Mouse (Mus musculus): ENCODE results near the gene Krt78. TPM values are rescaled to one million over a fixed set of nuclear protein-coding genes. Genes with fewer than 3 reads are reported as not detected.

Gene Krt78
- polyA plus RNA-seq, 1 experiment = 32.9 TPM

GRCm38 (mm10) chr15:101904849-101905248 is 49.2 kb downstream of the Krt78 start:
- 81% methylated on average over 5 of the region's 5 CpGs for WGBS
- Histone ChIP-seq H3K4me3 (replicated peaks; ENCODE audit: extremely low read depth, low read depth, low read length) (no peak overlapping the region), H3K4me1 (ENCODE audit: control insufficient read depth, insufficient read depth, low read length) (no peaks in the 10 kb centered on the region)
- TF ChIP-seq CTCF (IDR thresholded peaks at IDR 0.05; ENCODE audit: insufficient read depth, low read length) = no peak
- no peak for DNase-seq

- WGBS = 51% methylated on average over 12 of the region's 12 CpGs
- DNase-seq = no peak
- Histone ChIP-seq H3K4me1 (ENCODE audit: control insufficient read depth, insufficient read depth, low read length) (no peaks in the 10 kb centered on the region), H3K4me3 (replicated peaks; ENCODE audit: extremely low read depth, low read depth, low read length) (no peak overlapping the region)
- TF ChIP-seq POLR2A (IDR thresholded peaks at IDR 0.05; ENCODE audit: borderline replicate concordance, extremely low read depth, low read depth, low read length) (no peak), CTCF (IDR thresholded peaks at IDR 0.05; ENCODE audit: insufficient read depth, low read length) (no peak)
Measured at GRCm38 (mm10) chr15:101902171-101903149, 51.6 kb downstream of the Krt78 start.

Other genes with a start within 250 kb of the Krt78 start
- gene Krt5, start 241.4 kb downstream of the Krt78 start, polyA plus RNA-seq (2012; rRNA removed) = 0.79 and 103 TPM in 2 replicates
- not detected in 2 replicates for gene Krt71, start 211.2 kb downstream of the Krt78 start, polyA plus RNA-seq (2012; rRNA removed)
- gene Krt72, start 167.8 kb downstream of the Krt78 start, polyA plus RNA-seq (2012; rRNA removed) = not detected in 2 replicates
- not detected in 2 replicates for gene Krt73, start 151.9 kb downstream of the Krt78 start, polyA plus RNA-seq (2012; rRNA removed)
- gene Krt2, start 136.1 kb downstream of the Krt78 start, polyA plus RNA-seq (2012; rRNA removed) = not detected in 2 replicates
- gene Krt1, start 103.5 kb downstream of the Krt78 start, polyA plus RNA-seq (2012; rRNA removed) = 0.26 and 0.57 TPM in 2 replicates
- not detected in 2 replicates for gene Krt77, start 84.6 kb downstream of the Krt78 start, polyA plus RNA-seq (2012; rRNA removed)
- 0.46 TPM in 1 of 2 replicates, not detected in the other for gene Krt76, start 61.4 kb downstream of the Krt78 start, polyA plus RNA-seq (2012; rRNA removed)
- 0.25 and 1,733 TPM in 2 replicates for gene Krt4, start 29.6 kb downstream of the Krt78 start, polyA plus RNA-seq (2012; rRNA removed)
- 24.6 and 32.7 TPM in 2 replicates for gene Krt79, start 14.0 kb downstream of the Krt78 start, polyA plus RNA-seq (2012; rRNA removed)
- 128 and 147 TPM in 2 replicates for gene Krt8, start 50.2 kb upstream of the Krt78 start, polyA plus RNA-seq (2012; rRNA removed)
- 62.6 and 63.8 TPM in 2 replicates for gene Krt18, start 73.9 kb upstream of the Krt78 start, polyA plus RNA-seq (2012; rRNA removed)
- 47.3 and 87.1 TPM in 2 replicates for gene Eif4b, start 119.5 kb upstream of the Krt78 start, polyA plus RNA-seq (2012; rRNA removed)
- gene Tns2, start 146.1 kb upstream of the Krt78 start, polyA plus RNA-seq (2012; rRNA removed) = 255 and 329 TPM in 2 replicates
- 40.8 and 55.2 TPM in 2 replicates for gene Spryd3, start 181.9 kb upstream of the Krt78 start, polyA plus RNA-seq (2012; rRNA removed)
- 337 and 400 TPM in 2 replicates for gene Igfbp6, start 190.1 kb upstream of the Krt78 start, polyA plus RNA-seq (2012; rRNA removed)
- gene Soat2, start 196.2 kb upstream of the Krt78 start, polyA plus RNA-seq (2012; rRNA removed) = 1.1 and 1.2 TPM in 2 replicates
- 25.8 and 46.6 TPM in 2 replicates for gene Zfp740, start 249.0 kb upstream of the Krt78 start, polyA plus RNA-seq (2012; rRNA removed)

Data from lung, adult 2 months (tissue).